Mouse (Mus musculus) liver, embryonic 13.5 days (tissue): ENCODE results near the gene Hras. TPM values are rescaled to one million over a fixed set of nuclear protein-coding genes. Genes with fewer than 3 reads are reported as not detected.

Source experiments
- ATAC-seq: fragments of 200-750 bp; cut with Nextera tagmentation; 2 replicates; pipeline ENCODE4 v1.8.0; 2017; ENCODE audit warnings: low read depth, mild to moderate bottlenecking, moderate number of reproducible peaks, moderate library complexity
- DNase-seq: peaks from one replicate; pipeline ENCODE4 v3.0.0; 2022
- H3K27ac ChIP-seq: fragments of 300-500 bp; sonication (generic); 2 replicates; pipeline ENCODE4 v1.5.1; 2015; ENCODE audit warnings: moderate library complexity, mild to moderate bottlenecking, inconsistent platforms
- H3K27me3 ChIP-seq: fragments of 300-500 bp; sonication (generic); 2 replicates; pipeline ENCODE4 v1.6.1; 2015; ENCODE audit warnings: mild to moderate bottlenecking, inconsistent platforms
- H3K36me3 ChIP-seq: fragments of 300-500 bp; sonication (generic); 2 replicates; pipeline ENCODE4 v1.6.1; 2015; ENCODE audit warnings: mild to moderate bottlenecking, inconsistent platforms
- H3K4me1 ChIP-seq: fragments of 300-500 bp; sonication (generic); replicated peaks from 2 replicates; pipeline ENCODE4 v1.6.1; 2015; ENCODE audit warnings: inconsistent platforms
- H3K4me2 ChIP-seq: fragments of 300-500 bp; sonication (generic); 2 replicates; pipeline ENCODE4 v1.6.1; 2015; ENCODE audit warnings: inconsistent platforms, mild to moderate bottlenecking, moderate library complexity
- H3K4me3 ChIP-seq: fragments of 300-500 bp; sonication (generic); replicated peaks from 2 replicates; pipeline ENCODE4 v1.5.1; 2015; ENCODE audit warnings: mild to moderate bottlenecking, inconsistent platforms
- H3K9ac ChIP-seq: fragments of 300-500 bp; sonication (generic); 2 replicates; pipeline ENCODE4 v1.6.1; 2015; ENCODE audit warnings: mild to moderate bottlenecking, inconsistent platforms
- H3K9me3 ChIP-seq: fragments of 300-500 bp; sonication (generic); replicated peaks from 2 replicates; pipeline ENCODE4 v1.6.1; 2016; ENCODE audit warnings: inconsistent platforms
- WGBS: fragments of 180-500 bp; shearing (Covaris S2); methylation state at CpG from one replicate; pipeline ENCODE4 v1.1.7; 2015; ENCODE audit not compliant: insufficient replicate concordance; 5-methylcytosine and 5-hydroxymethylcytosine counted together
- polyA plus RNA-seq: library from polyadenylated mRNA; unstranded; fragments of >200 nt; fragmentation: Nextera tagmentation; extraction: Ambion mirVana; gene quantifications from 2 replicates; pipeline ENCODE4 v1.2.1, GENCODE M21; 2015

The Hras gene
- polyA plus RNA-seq, 1 experiment from 2014 or later: 104 TPM

DNA sequence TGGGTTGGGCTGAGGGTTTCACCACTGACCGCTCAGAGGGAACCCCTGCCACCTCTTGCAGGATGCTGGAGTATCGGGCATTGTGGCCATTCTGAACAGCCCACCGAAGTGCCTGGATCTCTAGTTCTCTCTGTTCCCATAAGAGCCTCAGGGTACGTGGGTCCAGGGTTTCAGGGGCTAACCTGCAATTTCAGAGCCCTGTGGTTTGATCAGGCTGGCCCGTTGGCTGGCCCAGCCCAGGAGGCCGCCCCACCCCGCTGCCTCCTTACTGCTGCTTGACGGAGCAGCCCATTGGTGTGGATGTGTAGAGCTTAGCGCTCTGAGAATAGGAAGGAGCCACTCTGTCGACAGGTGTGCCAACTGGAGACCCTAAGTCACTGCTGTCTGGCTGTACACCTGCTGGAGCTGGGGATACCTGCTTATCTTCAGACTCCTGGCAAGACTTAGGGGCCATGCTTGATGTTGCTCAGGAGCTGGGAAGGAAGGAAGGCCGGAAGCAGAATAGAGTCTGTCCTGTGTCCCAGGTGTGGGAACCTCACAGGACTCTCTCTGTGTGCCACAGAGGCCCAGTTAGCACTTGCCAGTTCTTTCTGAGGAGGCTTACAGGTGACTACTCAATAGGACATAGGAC lies 19.9 kb upstream of the Hras start, which contains the start of gene Lmntd2:
Gene Lmntd2 (minus strand): TSS at position 476 of the 631 bp plus-strand sequence.
- H3K27ac ChIP-seq: peak within 1 kb of the TSS; percentile 93
- H3K4me2 ChIP-seq: peak within 1 kb of the TSS; percentile 100
- ATAC-seq (no peak), DNase-seq (no peak)
- no peaks in the 10 kb centered on the region for H3K27me3 ChIP-seq
- H3K9me3 ChIP-seq: no peaks in the 10 kb centered on the region
- WGBS: 83% methylated on average over 11 of the region's 11 CpGs
- peaks cover 17% of the 10 kb centered on the region for H3K36me3 ChIP-seq
- H3K9ac ChIP-seq: peak within 1 kb of the TSS; percentile 78
- H3K4me3 ChIP-seq: peak within 1 kb of the TSS; percentile 82
- H3K4me1 ChIP-seq: peaks cover 96% of the 10 kb centered on the region

DNA sequence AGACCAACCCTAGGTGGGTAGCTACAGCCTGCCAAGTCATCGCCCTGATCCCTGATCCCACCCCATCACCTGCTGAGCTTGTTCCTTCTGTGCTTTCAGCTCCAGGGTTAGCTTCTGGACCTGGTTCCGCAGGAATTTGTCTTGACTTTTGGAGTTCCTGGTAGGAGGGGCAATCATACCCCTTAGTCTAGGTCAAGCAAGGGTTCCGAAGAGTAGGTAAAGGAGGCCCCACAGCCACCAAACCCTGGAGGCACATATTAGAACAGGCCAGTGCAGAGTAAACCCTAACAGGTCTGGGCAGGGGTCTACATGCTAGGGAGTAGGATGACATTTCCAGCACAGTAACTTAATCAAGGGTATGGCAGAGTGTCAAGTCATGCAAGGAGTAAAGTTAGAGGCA lies 19.3 kb upstream of the Hras start:
- Histone ChIP-seq H3K36me3 (peaks cover 11% of the 10 kb centered on the region), H3K4me2 (no peak overlapping the region), H3K27ac (peak overlapping the region; percentile 93), H3K4me1 (peaks cover 96% of the 10 kb centered on the region), H3K27me3 (no peaks in the 10 kb centered on the region), H3K9ac (peak overlapping the region; percentile 1; the same call in 1 of the 2 replicates), H3K4me3 (no peak overlapping the region), H3K9me3 (no peaks in the 10 kb centered on the region)
- no peak for ATAC-seq
- WGBS: 92% methylated on average over 3 of the region's 3 CpGs
- DNase-seq: no peak

DNA sequence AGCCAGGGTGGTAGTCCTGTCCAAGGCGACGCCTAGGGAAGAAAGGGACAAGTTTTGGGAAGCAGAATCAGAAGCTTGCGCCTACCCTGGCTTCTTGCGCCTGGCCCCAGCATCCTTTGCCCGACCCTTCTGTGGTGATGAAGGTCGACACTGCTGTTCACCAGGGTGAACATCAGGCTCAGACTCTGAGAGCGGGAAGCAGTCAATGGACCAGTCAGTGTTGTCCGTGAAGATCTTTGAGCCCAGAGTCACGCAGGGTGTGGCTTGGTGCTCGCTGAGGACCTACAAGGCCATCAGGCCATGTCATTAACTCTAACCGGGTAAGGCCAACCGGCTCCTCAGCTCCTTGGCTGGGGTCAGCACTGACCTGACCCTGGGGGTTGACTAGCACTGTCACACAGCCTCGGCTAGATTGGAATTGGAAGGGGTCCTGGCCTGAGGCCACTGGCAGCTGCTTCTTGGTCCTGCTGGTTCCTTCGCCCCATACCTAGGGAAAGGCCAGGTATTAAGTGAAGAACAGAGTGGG lies 16.9 kb upstream of the Hras start:
- no peak for DNase-seq
- Histone ChIP-seq H3K36me3 (peaks cover 3% of the 10 kb centered on the region), H3K27me3 (no peaks in the 10 kb centered on the region), H3K4me1 (peaks cover 97% of the 10 kb centered on the region), H3K9ac (peak overlapping the region; percentile 72), H3K9me3 (no peaks in the 10 kb centered on the region), H3K4me2 (peak overlapping the region; percentile 66), H3K27ac (peak overlapping the region; percentile 93), H3K4me3 (no peak overlapping the region)
- 81% methylated on average over 14 of the region's 14 CpGs for WGBS
- no peak for ATAC-seq

DNA sequence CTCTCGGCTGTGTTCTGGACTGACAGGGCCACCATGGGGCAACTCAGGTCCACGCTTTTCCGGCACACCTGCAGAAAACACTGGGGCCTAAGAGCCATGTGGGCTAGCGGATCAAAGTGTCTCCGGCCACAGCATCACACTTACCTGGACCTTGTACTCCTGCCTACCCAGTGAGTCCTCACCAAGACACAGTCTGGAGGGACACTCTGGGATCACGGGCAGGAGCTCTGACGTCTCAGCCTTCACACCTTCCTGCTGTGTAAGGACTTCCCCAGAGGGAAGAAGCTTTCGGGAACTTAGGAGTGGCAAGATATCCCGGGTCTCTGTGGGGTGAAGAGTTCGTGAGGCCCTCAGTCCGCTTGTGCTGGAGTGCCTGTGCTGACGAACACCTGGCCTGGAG lies 16.3 kb upstream of the Hras start:
- ATAC-seq (no peak), DNase-seq (no peak)
- 78% methylated on average over 12 of the region's 12 CpGs for WGBS
- peaks cover 7% of the 10 kb centered on the region for H3K36me3 ChIP-seq
- H3K4me1 ChIP-seq: peaks cover 100% of the 10 kb centered on the region
- peak overlapping the region; percentile 66 for H3K4me2 ChIP-seq
- H3K4me3 ChIP-seq: peak overlapping the region; percentile 36; the same call in 1 of the 2 replicates
- peak overlapping the region; percentile 72 for H3K9ac ChIP-seq
- H3K27ac ChIP-seq: peak overlapping the region; percentile 93
- H3K9me3 ChIP-seq: no peaks in the 10 kb centered on the region
- H3K27me3 ChIP-seq: no peaks in the 10 kb centered on the region

DNA sequence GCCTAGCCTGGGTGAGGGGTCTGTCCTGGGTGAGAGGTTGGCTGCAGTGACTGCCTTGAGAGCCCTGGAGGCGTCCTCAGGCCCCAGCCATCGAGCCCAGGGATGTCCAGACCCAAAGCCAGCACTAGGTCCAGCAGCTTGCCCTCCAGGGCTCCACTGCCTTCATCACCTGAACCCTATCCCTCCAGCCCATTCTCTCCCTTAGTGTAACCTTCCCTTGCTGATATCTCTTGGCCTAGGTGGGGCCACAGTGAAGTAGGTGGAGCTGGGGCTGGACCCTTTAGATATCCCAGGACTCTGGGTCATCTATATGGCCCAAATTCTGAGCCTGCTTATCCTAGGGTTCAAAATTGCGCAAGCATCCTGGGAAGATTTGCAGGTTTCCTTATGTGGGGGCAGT lies 15.7 kb upstream of the Hras start:
- DNase-seq (peak; percentile 68), ATAC-seq (peak; percentile 96)
- no peaks in the 10 kb centered on the region for H3K9me3 ChIP-seq
- H3K4me3 ChIP-seq: peak overlapping the region; percentile 36
- no peaks in the 10 kb centered on the region for H3K27me3 ChIP-seq
- H3K27ac ChIP-seq: peak overlapping the region; percentile 93
- WGBS: 52% methylated on average over 3 of the region's 3 CpGs
- H3K4me2 ChIP-seq: peak overlapping the region; percentile 66
- H3K4me1 ChIP-seq: peaks cover 100% of the 10 kb centered on the region
- peak overlapping the region; percentile 72 for H3K9ac ChIP-seq
- H3K36me3 ChIP-seq: peaks cover 7% of the 10 kb centered on the region

DNA sequence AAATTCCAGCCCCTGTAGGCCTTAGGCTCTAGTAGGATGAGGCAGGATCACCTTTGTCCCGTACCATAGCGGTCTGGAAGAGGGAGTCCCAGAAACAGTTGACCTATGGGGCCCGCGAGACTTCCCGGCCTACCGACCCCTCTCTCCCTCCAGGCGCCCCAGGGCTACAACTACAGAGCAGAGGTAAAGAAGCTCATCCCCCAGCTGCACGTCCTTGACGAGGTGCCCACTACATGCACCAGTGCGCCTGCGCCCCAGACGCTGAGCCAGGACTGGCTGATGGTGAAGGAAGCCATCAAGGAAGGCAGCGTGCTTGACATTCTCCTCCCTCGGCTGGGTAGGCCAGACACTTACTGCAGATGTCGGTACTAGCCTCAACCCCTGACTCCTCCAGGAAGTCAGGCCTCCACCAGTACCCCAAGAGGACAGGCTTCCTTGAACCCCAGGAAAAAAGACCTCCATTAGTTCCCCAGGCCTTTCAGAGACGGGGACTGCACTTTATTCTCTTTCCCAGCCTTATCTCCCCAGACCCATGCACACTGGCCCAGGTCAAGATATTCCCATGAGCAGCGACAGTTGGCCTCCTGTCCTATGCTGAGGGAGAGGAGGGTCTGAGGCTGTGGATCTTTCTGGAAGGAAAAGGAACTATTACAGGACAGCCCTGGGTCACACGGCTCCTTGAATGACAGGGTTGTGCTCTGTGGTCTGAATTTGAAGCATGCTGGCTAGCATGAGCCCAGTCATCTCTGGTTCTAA lies 12.6 kb upstream of the Hras start:
- peak; percentile 59 for ATAC-seq
- Histone ChIP-seq H3K4me1 (peaks cover 88% of the 10 kb centered on the region), H3K27ac (peak overlapping the region; percentile 93), H3K9ac (peak overlapping the region; percentile 64), H3K4me3 (no peak overlapping the region), H3K9me3 (no peaks in the 10 kb centered on the region), H3K4me2 (peak overlapping the region; percentile 27), H3K36me3 (peaks cover 10% of the 10 kb centered on the region), H3K27me3 (no peaks in the 10 kb centered on the region)
- 75% methylated on average over 18 of the region's 18 CpGs for WGBS
- peak; percentile 54 for DNase-seq

DNA sequence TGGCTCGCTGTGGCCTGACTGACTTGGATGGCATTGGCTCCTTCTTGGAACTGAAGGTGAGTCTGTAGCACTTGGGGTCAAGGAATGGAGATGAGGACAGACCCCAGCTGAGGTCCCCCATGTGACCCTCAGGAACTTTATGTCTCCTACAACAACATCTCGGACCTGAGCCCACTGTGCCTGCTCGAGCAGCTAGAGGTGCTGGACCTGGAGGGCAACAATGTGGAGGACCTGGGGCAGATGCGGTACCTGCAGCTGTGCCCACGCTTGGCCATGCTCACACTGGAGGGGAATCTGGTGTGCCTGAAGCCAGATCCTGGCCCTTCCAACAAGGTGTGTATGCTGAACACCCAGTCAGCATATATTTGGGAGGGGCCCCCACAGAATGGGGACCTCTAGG lies 11.7 kb upstream of the Hras start:
- no peak overlapping the region for H3K4me2 ChIP-seq
- peaks cover 86% of the 10 kb centered on the region for H3K4me1 ChIP-seq
- peaks cover 10% of the 10 kb centered on the region for H3K36me3 ChIP-seq
- peak overlapping the region; percentile 93 for H3K27ac ChIP-seq
- H3K4me3 ChIP-seq: no peak overlapping the region
- DNase-seq (no peak), ATAC-seq (no peak)
- no peaks in the 10 kb centered on the region for H3K9me3 ChIP-seq
- no peaks in the 10 kb centered on the region for H3K27me3 ChIP-seq
- 88% methylated on average over 5 of the region's 5 CpGs for WGBS
- H3K9ac ChIP-seq: no peak overlapping the region

DNA sequence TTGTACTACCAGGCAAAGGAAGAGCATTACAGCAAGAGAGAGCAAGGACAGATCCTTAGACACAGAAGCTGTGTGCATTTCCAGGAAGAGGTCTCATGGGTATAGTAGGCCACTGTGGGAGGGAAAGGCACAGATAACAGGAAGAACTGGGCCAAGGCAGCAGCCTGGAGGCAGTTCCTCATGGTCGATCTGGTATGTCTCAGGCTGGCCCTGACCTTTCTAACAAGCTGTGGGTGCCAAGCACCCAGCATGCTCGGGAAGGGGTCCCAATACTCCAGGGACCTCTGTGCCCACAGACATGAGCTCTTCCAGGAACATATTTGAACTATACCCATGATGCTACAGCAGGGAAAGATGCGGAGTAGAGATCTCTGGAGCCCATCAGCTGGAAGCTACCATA lies 10.7 kb upstream of the Hras start:
- H3K27ac ChIP-seq: peak overlapping the region; percentile 93
- H3K4me2 ChIP-seq: no peak overlapping the region
- H3K27me3 ChIP-seq: no peaks in the 10 kb centered on the region
- H3K36me3 ChIP-seq: peaks cover 10% of the 10 kb centered on the region
- ATAC-seq: 0 out of 2 replicates have a peak, but pooled peaks have one; percentile 27
- peak overlapping the region; percentile 44 for H3K9ac ChIP-seq
- 52% methylated on average over 3 of the region's 3 CpGs for WGBS
- no peaks in the 10 kb centered on the region for H3K9me3 ChIP-seq
- peaks cover 86% of the 10 kb centered on the region for H3K4me1 ChIP-seq
- DNase-seq: no peak
- no peak overlapping the region for H3K4me3 ChIP-seq

DNA sequence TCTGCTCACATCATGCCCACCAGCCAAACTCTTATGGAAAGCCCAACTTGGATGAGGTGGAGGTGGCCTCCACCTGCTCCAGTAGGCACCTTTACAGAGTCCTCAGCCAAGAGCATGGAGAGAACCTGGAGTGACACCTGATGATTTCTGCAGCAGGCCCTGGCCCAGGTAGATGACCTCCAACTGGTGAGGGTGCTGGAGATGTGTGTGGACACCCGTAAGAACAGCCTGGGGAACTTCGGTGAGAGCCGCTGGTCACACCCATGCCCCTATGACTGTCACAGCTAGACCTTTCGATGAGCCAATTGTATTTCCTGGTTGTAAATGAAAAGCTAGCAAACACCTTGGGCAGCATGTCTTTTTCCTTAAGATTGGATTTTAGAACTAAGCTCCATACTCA lies 4.3 kb upstream of the Hras start:
- Histone ChIP-seq H3K9ac (peak overlapping the region; percentile 71), H3K27ac (peak overlapping the region; percentile 94), H3K4me1 (peaks cover 79% of the 10 kb centered on the region), H3K4me3 (no peak overlapping the region), H3K9me3 (no peaks in the 10 kb centered on the region), H3K4me2 (peak overlapping the region; percentile 99), H3K27me3 (no peaks in the 10 kb centered on the region), H3K36me3 (no peaks in the 10 kb centered on the region)
- 92% methylated on average over 4 of the region's 4 CpGs for WGBS
- ATAC-seq (no peak), DNase-seq (no peak)

DNA sequence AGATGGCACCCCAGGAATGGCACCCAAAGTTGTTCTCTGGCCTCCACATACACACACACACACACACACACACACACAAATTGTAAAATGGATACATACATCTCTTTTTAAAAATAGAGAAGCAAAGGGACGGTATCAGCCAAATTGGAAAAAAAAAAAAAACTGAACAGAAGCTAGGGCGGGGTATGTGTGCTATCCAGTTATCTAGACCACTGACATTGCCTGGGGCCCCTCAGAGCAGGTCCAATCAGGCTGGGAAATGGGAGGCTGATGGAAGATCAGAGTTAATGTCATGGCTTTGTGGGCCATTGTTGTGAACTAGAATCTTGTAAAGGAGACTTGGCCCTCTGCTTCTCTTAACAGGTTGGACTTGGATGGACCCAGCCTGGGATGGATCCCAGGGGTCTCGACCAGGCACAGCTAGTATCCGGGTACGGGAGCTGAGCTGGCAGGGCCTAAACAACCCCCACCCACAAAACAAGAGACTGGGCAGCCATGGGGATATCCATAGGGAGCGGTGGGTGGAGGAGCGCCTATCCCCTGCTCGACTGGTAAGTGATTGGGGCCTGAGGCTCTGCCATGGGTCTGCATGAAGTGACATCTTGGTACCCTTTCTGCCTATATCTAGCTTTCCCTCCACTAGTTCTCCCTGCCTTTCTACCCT lies 2.9 kb upstream of the Hras start:
- Histone ChIP-seq H3K27ac (peak overlapping the region; percentile 94), H3K4me3 (peak overlapping the region; percentile 38), H3K36me3 (peaks cover 9% of the 10 kb centered on the region), H3K9ac (peak overlapping the region; percentile 71), H3K4me2 (peak overlapping the region; percentile 99), H3K27me3 (no peaks in the 10 kb centered on the region), H3K9me3 (no peaks in the 10 kb centered on the region), H3K4me1 (peaks cover 86% of the 10 kb centered on the region)
- DNase-seq (peak; percentile 50), ATAC-seq (peak; percentile 21; the same call in 1 of the 2 replicates)
- WGBS: 59% methylated on average over 8 of the region's 8 CpGs

DNA sequence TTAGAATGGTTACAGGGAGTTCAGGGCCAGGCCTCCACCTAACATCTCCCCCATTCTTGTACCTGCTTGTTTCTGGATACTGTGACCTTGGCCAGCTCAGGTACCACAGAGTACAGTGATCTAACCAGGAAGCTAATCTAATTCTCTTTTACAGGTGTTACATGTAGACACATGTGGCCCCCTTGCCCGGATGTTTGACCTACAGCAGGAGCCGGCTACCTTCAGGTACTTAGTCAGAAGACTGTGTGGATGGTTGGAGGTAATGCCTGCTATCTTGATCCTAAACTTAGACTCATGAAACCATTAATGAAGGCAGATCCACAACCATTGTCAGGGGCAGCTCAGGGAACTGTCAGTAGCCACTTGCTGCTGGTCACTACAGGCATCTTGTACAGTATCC lies 1.9 kb upstream of the Hras start:
- 89% methylated on average over 2 of the region's 2 CpGs for WGBS
- Histone ChIP-seq H3K4me3 (no peak overlapping the region; the same call in 1 of the 2 replicates), H3K4me1 (peaks cover 90% of the 10 kb centered on the region), H3K36me3 (peaks cover 18% of the 10 kb centered on the region), H3K9ac (peak overlapping the region; percentile 49; the same call in 1 of the 2 replicates), H3K27ac (peak overlapping the region; percentile 94), H3K9me3 (no peaks in the 10 kb centered on the region), H3K4me2 (peak overlapping the region; percentile 99), H3K27me3 (no peaks in the 10 kb centered on the region)
- ATAC-seq (no peak), DNase-seq (no peak)
